Mouse (Mus musculus) CH12.LX (cell line): ENCODE measurements around the gene Rsrp1.

Experiments
- CTCF ChIP-seq, 2 experiments: IDR thresholded peaks in 1 of 2; conservative IDR thresholded peaks in 1 of 2; 2 replicates each; pipeline ENCODE4 v1.5.1; 2011 to 2012; ENCODE audit warnings: low read depth in 2 of 2, low read length in 2 of 2, improper control_type of control experiment in 1 of 2, inconsistent platforms in 1 of 2, mild to moderate bottlenecking in 1 of 2, moderate library complexity in 1 of 2
- ZKSCAN1 ChIP-seq: IDR thresholded peaks from 2 replicates; pipeline ENCODE4 v1.6.1; 2012; ENCODE audit warnings: low read depth, inconsistent platforms, low read length, improper control_type of control experiment, borderline replicate concordance

DNA sequence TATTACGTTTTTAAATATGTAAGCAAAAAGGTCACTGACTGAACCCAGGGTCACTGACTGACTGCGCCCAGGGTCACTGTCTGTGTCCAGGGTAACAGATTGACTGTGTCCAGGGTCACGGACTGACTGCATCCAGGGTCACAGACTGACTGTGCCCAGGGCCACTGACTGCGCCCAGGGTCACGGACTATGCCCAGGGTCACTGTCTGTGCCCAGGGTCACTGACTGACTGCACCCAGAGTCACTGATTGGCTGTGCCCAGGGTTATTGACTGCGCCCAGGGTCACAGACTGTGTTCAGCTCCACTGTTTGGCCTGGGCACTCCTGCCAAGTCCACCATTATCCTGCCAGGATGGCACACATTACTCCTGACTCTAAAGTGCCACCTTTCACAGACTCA lies 26.1 kb upstream of the Rsrp1 start:
- TF ChIP-seq CTCF (conservative IDR thresholded peaks at IDR 0.05 in 1 of 2, IDR thresholded peaks at IDR 0.05 in 1 of 2; ENCODE audit: low read depth in 2 of 2, low read length in 2 of 2) (no peak), ZKSCAN1 (no peak)
